Mouse (Mus musculus) small intestine, adult 2 months (tissue): Measurements from ENCODE around the gene Stard5. TPM values are rescaled to one million over a fixed set of nuclear protein-coding genes. Genes with fewer than 3 reads are reported as not detected.

ENCODE experiments used
- H3K27ac ChIP-seq: fragments of 200-500 bp; 2 replicates; pipeline ENCODE4 v1.5.1; 2012; ENCODE audit warnings: low read depth, low read length, control low read depth, inconsistent platforms; ENCODE audit not compliant: insufficient read depth
- H3K27me3 ChIP-seq: fragments of 200-500 bp; 2 replicates; pipeline ENCODE4 v1.6.1; 2012; ENCODE audit warnings: mild to moderate bottlenecking, moderate library complexity, low read length, inconsistent platforms; ENCODE audit not compliant: control insufficient read depth, insufficient read depth
- H3K36me3 ChIP-seq: fragments of 200-500 bp; 2 replicates; pipeline ENCODE4 v1.6.1; 2012; ENCODE audit warnings: mild to moderate bottlenecking, low read length, control low read depth, inconsistent platforms; ENCODE audit not compliant: control insufficient read depth, insufficient read depth
- H3K4me1 ChIP-seq: fragments of 200-500 bp; 2 replicates; pipeline ENCODE4 v1.6.1; 2012; ENCODE audit warnings: low read length, inconsistent platforms, mixed read lengths; ENCODE audit not compliant: control insufficient read depth, insufficient read depth, insufficient read length
- H3K4me3 ChIP-seq: fragments of 200-500 bp; 2 replicates; pipeline ENCODE4 v1.5.1; 2012; ENCODE audit warnings: low read depth, mild to moderate bottlenecking, control low read depth, inconsistent platforms, low read length, moderate library complexity
- CTCF ChIP-seq: fragments of 200-500 bp; IDR thresholded peaks from 2 replicates; pipeline ENCODE4 v1.5.1; 2012; ENCODE audit warnings: low read depth, mild to moderate bottlenecking, control low read depth, inconsistent platforms, low read length, moderate library complexity, mixed read lengths; ENCODE audit not compliant: insufficient replicate concordance, insufficient read length; ENCODE audit errors: extremely low read depth
- POLR2A ChIP-seq: fragments of 200-500 bp; IDR thresholded peaks from 2 replicates; pipeline ENCODE4 v1.6.1; 2012; ENCODE audit warnings: low read depth, mild to moderate bottlenecking, control low read depth, inconsistent platforms, low read length, moderate library complexity
- WGBS: fragments of 180-500 bp; shearing (Covaris S2); methylation state at CpG from one replicate; pipeline ENCODE4 v1.1.7; 2018; 5-methylcytosine and 5-hydroxymethylcytosine counted together
- polyA plus RNA-seq: library from polyadenylated mRNA; depleted of rRNA; stranded (reverse); fragments of >200 nt; gene quantifications from 2 replicates; pipeline ENCODE4 v1.2.3, GENCODE M21; 2012

Stard5 gene
- polyA plus RNA-seq, 1 experiment = 2.5 TPM

- TF ChIP-seq CTCF = no peak
- 65% methylated on average over 6 of the region's 6 CpGs for WGBS
- peaks cover 10% of the 10 kb centered on the region; the same call in 1 of the 2 replicates for H3K4me1 ChIP-seq
- no peaks in the 10 kb centered on the region for H3K27me3 ChIP-seq
- H3K4me3 ChIP-seq = no peak overlapping the region
- no peak overlapping the region for H3K27ac ChIP-seq
- peaks cover 8% of the 10 kb centered on the region; the same call in 1 of the 2 replicates for H3K36me3 ChIP-seq
These were observed 2.1 kb downstream of the Stard5 start for GRCm38 (mm10) chr7:83633856-83634255.

GRCm38 (mm10) chr7:83635726-83636125 lies 4.0 kb downstream of the Stard5 start:
- TF ChIP-seq CTCF = no peak
- TF ChIP-seq POLR2A = no peak
- WGBS = 97% methylated on average over 2 of the region's 2 CpGs
- H3K27me3 ChIP-seq = no peaks in the 10 kb centered on the region
- no peak overlapping the region for H3K4me3 ChIP-seq
- peaks cover 13% of the 10 kb centered on the region for H3K36me3 ChIP-seq
- peaks cover 10% of the 10 kb centered on the region; the same call in 1 of the 2 replicates for H3K4me1 ChIP-seq
- H3K27ac ChIP-seq = no peak overlapping the region

GRCm38 (mm10) chr7:83636425-83636824 lies 4.7 kb downstream of the Stard5 start:
- Histone ChIP-seq H3K27me3 (no peaks in the 10 kb centered on the region), H3K4me1 (peaks cover 10% of the 10 kb centered on the region; the same call in 1 of the 2 replicates), H3K36me3 (peaks cover 13% of the 10 kb centered on the region), H3K27ac (no peak overlapping the region), H3K4me3 (no peak overlapping the region)
- WGBS = 94% methylated on average over 8 of the region's 8 CpGs
- TF ChIP-seq POLR2A = no peak
- TF ChIP-seq CTCF = no peak

- no peaks in the 10 kb centered on the region for H3K27me3 ChIP-seq
- H3K4me3 ChIP-seq = no peak overlapping the region
- H3K4me1 ChIP-seq = peaks cover 9% of the 10 kb centered on the region; the same call in 1 of the 2 replicates
- H3K36me3 ChIP-seq = peaks cover 19% of the 10 kb centered on the region
- WGBS = 30% methylated on average over 8 of the region's 8 CpGs
- TF ChIP-seq CTCF = no peak
- no peak for TF ChIP-seq POLR2A
- no peak overlapping the region for H3K27ac ChIP-seq
These were observed 6.2 kb downstream of the Stard5 start for GRCm38 (mm10) chr7:83637781-83638583.

GRCm38 (mm10) chr7:83639084-83639483 lies 7.3 kb downstream of the Stard5 start:
- no peak overlapping the region for H3K27ac ChIP-seq

GRCm38 (mm10) chr7:83640581-83640980 lies 8.8 kb downstream of the Stard5 start:
- TF ChIP-seq CTCF = no peak
- no peak for TF ChIP-seq POLR2A
- no peak overlapping the region for H3K27ac ChIP-seq
- H3K27me3 ChIP-seq = no peaks in the 10 kb centered on the region
- H3K4me3 ChIP-seq = no peak overlapping the region
- peaks cover 30% of the 10 kb centered on the region for H3K36me3 ChIP-seq
- peaks cover 9% of the 10 kb centered on the region; the same call in 1 of the 2 replicates for H3K4me1 ChIP-seq
- WGBS = 87% methylated on average over 5 of the region's 5 CpGs

More at GRCm38 (mm10) chr7:83639084-83639483, 7.3 kb downstream of the Stard5 start:
- 18% methylated on average over 3 of the region's 3 CpGs for WGBS
- H3K27me3 ChIP-seq = no peaks in the 10 kb centered on the region
- H3K4me1 ChIP-seq = peaks cover 9% of the 10 kb centered on the region; the same call in 1 of the 2 replicates
- TF ChIP-seq CTCF (no peak), POLR2A (no peak)
- H3K36me3 ChIP-seq = peaks cover 26% of the 10 kb centered on the region
- H3K4me3 ChIP-seq = no peak overlapping the region

- Histone ChIP-seq H3K4me3 (no peak overlapping the region), H3K4me1 (peaks cover 12% of the 10 kb centered on the region; the same call in 1 of the 2 replicates), H3K27me3 (no peaks in the 10 kb centered on the region), H3K36me3 (peaks cover 31% of the 10 kb centered on the region), H3K27ac (no peak overlapping the region)
- WGBS = 85% methylated on average over 2 of the region's 2 CpGs
- TF ChIP-seq POLR2A = no peak
- no peak for TF ChIP-seq CTCF
These were observed 9.4 kb downstream of the Stard5 start for GRCm38 (mm10) chr7:83641163-83641562.
